Mouse (Mus musculus): ENCODE measurements around the gene Olfr478.
"Not testable (repeated sequence)": the region's sequence is repeated elsewhere in the genome, so short reads cannot be mapped to it uniquely, and the experiment has no call there.

Olfr478 gene

DNA sequence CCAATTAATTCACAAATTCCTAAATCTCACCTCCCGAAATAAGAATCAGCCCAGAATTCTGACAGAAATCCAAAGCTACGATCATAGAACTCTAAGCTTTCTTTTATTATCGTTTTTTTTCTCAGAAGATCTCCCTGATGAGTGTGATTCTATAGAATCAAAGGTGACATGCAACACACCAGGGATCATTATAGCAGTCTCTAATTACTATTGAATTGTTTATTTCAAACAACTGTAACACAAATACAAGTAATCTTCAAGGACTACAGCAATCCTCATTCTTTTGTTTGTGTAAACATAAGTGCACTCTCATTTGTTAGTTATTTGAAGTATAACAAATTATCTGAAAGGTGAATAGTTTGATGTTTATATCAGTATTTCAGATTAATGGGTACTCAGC lies at the start of gene Olfr478:
Olfr478 (minus strand) TSS at position 101 of the 400 bp plus-strand sequence.
- in situ Hi-C loops (cut with MboI; ENCODE audit: unreplicated experiment in 2 of 2) = no loop called here

DNA sequence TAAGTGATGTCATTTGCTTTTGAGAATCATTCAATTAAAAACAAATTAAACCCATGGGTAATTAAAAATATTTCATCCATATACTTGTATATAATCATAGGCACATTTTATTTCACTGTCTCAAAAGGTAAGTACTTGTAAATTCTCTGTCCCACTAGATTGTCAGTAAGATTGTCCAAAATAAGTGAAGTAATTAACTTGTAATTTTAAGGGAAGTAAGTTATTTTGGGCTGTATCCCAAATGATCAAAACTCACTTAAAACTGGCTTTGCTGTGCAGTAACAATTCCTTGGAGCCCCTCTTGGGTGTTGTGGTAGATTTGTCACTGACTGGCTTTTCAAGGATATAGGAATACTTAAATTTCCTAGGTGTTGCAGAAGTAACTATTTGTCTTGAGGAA lies 45.8 kb upstream of the Olfr478 start, which contains the start of gene Olfr481:
Olfr481 (plus strand) TSS at position 301 of the 400 bp plus-strand sequence.
- in situ Hi-C loops (cut with MboI; ENCODE audit: unreplicated experiment in 2 of 2) = no loop called here

DNA sequence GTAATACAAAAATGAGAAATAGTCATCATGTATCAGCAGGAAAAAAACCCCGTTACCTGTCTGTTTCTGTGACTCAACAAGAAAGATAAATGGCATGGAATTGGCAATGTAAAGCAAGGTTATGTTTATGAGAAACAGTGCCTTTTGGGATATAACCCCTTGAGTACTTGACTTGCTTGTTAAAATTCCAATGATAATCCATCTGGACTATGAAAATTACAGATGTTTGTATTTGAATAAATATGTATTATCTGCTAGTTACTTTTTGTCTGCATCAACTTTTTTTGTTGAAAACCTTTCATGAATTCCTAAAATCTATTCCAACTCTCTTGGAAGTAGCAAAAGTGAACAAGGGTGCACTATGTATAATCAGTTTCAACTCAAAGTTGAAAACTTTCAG lies 33.5 kb upstream of the Olfr478 start, which contains the start of gene Olfr480:
Olfr480 (minus strand) TSS at position 101 of the 400 bp plus-strand sequence.
- in situ Hi-C loops (cut with MboI; ENCODE audit: unreplicated experiment in 2 of 2) = no loop called here

DNA sequence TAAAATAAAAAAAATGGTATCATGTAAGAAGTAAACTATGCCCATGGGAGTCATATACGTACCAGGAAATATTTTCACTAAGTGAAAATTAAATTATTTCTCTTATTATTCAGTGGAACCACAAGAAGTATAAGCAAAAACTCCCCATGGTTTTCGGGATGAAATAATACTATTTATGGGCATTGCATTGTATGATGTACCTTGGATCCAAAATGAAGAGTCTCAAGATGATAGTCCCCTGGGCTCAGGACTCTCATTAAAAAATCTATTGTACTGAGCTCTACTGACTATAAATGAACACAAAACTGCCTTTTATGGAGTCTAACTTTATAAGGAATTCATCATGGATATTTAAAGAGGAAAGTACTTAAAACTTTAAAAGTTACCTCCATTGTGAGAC lies 16.6 kb upstream of the Olfr478 start, which contains the start of gene Olfr479:
Olfr479 (plus strand) TSS at position 301 of the 400 bp plus-strand sequence.
- in situ Hi-C loops (cut with MboI; ENCODE audit: unreplicated experiment in 2 of 2) = no loop called here

DNA sequence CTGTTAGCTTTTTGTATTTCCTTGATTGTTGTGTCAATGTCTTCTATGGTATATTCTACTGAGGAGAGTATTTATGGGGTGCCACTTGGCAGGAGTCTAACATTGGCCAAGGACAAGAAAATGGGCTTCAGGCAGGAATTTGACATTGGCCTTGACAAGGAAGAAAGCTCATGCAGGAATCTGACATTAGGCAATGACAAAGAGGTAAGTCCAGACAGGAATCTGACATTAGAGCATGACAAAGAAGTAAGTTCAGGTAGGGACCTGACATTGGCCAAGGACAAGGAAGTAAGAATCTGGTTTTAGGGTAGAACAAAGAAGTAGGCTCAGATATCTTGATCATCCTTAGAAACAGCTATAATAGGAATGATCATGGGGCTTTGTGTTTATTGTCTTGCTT lies 19.5 kb downstream of the Olfr478 start:
- in situ Hi-C loops (cut with MboI; ENCODE audit: unreplicated experiment in 2 of 2) = not testable (repeated sequence)

DNA sequence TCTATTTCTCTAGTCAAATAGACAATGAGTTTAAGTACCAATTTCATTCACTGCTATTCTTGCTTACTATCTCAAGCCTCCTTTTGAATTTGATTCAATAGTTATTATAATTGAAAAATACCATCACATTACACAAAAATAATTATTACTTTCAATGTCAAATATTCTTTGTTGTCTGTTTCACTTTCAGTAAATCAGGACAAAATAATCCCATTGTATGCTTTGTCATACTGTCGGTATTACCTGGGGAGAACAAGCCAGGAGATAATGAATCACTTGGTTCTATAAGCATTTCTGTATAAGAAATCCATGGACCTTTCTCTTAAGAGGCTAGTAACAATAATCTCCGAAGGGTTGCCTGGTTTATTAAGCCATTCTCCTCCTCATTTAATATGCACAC lies 47.4 kb downstream of the Olfr478 start, which contains the start of gene Olfr477:
Olfr477 (plus strand) TSS at position 301 of the 400 bp plus-strand sequence.
- in situ Hi-C loops (cut with MboI; ENCODE audit: unreplicated experiment in 2 of 2) = no loop called here

All from v-Abl transformed pro-B cells (cell line).